Mouse (Mus musculus): ENCODE results near the gene Csta1.
"Not testable (repeated sequence)": the region's sequence is repeated elsewhere in the genome, so short reads cannot be mapped to it uniquely, and the experiment has no call there.

Gene Csta1

DNA sequence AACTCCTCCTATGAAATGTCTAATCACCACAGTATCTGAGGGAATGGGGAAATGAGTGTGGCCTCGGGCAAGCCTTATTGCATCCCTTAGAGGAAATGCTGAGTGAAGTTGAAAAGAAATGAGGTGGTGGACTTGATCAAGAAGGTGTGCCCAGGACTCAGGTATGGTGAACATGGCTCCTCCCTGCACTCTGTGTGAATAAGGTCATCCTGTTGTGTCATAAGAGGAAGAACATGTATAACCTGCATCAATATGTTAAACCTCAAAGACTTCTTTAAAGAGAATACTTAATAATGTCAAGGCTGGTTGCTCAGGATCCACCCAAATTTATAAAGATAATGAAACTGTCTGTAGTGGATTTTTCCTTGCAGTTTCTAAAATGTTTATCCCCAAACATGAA lies at the start of gene Csta1:
Gene Csta1 (minus strand): TSS at position 101 of the 400 bp plus-strand sequence.
- DNase-seq (ENCODE audit: low spot score) = no peak

DNA sequence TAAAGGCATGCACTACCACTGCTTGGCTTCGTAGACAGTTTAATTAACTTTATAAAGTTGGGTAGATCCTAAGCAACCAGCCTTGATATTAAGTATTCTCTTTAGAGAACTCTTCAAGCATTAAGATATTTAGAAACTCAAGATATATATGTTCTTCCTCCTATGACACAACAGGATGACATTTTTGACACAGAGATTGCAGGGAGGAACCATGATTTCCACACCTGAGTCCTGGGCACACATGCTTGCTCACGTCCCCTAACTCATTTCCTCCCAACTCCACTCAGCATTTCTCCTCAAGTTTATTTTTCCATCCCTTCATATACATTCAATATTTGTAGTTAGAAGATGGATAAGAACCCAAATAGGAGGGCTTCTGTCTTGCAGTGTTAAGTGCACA lies 48.9 kb upstream of the Csta1 start:
- DNase-seq (ENCODE audit: low spot score) = no peak

DNA sequence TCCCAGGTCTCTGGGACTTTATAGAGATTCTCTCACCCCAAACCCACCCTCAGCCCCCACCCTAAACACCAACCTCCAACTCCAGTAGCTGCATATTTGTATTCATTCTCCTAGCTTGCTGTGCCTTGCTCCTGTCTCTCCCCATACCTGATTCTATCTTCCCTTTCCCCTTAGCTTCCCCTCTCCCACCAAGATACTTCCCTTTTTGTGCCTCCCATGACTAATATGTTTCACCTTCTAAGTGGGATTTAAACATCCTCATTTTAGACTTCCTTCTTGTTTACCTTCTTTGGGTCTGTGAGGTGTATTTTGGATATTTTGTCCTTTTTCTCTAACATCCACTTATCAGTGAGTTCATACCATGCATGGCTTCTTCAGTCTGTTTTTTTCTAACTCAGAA lies 45.1 kb upstream of the Csta1 start:
- DNase-seq (ENCODE audit: low spot score) = no peak

DNA sequence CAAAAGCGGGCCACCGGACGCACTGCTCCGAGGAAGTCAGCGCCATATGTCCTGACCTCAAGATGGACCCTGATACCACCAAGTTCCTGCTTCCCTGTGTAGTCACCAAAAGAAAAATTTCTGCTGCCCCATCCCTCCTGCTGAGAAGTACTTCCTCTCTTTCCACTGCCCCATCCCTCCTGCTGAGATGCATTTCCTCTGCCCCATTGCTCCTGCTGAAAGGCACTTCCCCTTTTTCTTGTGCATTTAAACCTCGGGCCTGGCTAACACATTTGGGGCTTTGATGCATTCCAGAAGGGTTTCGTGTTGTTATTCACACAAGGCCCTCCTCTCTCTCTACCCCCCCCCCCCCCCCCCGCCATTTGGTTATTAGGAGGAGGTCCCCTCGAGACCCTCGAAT lies 36.8 kb upstream of the Csta1 start:
- not testable (repeated sequence) for DNase-seq (ENCODE audit: low spot score)

GRCm38 (mm10) chr16:36156402-36156975 lies 25.4 kb upstream of the Csta1 start, which contains the start of gene Stfa2l1:
Gene Stfa2l1 (plus strand): TSS chr16:36156811.
- DNase-seq (ENCODE audit: low spot score) = no peak

- no peak for DNase-seq (ENCODE audit: low spot score)
Observed at GRCm38 (mm10) chr16:36138201-36138600, 7.2 kb upstream of the Csta1 start.

GRCm38 (mm10) chr16:36128092-36128491 lies 2.9 kb downstream of the Csta1 start:
- DNase-seq (ENCODE audit: low spot score) = no peak

DNA sequence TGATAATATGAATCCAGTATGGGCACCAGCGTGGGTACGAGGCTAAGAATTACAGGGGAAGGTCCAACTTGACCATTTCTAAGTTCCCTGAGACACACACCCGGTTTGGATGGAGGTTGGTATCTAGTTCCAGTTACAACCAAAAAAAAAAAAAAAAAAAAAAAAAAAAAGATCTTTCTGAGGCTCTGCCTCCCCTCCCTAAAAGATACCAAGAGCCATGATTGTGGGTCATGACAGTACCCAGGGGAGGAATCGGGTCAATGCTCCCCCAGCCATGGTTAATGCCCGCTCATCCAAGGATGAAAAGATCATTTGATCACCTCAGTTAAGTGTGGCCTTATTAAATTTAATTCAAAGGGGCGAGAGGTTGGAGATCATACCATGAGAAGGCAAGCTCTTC lies 15.3 kb downstream of the Csta1 start:
- not testable (repeated sequence) for DNase-seq (ENCODE audit: low spot score)

- DNase-seq (ENCODE audit: low spot score) = not testable (repeated sequence)
Observed at GRCm38 (mm10) chr16:36111486-36111885, 19.6 kb downstream of the Csta1 start.

- no peak for DNase-seq (ENCODE audit: low spot score)
Observed at GRCm38 (mm10) chr16:36102211-36102610, 28.8 kb downstream of the Csta1 start.

DNA sequence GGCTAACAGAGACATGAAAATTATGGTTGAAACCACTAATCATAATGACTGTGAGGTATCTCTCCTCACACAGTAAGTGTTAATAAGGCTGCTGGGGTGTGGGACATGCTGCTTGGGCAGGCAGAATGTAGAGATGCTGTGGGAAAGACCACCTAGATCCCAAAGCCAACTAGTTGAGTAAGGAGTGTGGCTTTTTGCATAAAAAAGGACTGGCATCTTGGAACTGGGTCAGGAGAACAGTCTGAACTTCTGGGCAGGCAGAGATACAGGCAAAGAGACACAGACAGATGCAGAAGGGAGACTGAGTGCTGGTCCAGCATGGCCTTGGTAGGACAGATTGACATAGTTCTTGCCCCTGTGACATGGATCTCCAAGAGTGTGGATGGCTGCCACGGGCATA lies 29.5 kb downstream of the Csta1 start:
- DNase-seq (ENCODE audit: low spot score) = no peak

GRCm38 (mm10) chr16:36097813-36098499 lies 33.1 kb downstream of the Csta1 start:
- not testable (repeated sequence) for DNase-seq (ENCODE audit: low spot score)

DNA sequence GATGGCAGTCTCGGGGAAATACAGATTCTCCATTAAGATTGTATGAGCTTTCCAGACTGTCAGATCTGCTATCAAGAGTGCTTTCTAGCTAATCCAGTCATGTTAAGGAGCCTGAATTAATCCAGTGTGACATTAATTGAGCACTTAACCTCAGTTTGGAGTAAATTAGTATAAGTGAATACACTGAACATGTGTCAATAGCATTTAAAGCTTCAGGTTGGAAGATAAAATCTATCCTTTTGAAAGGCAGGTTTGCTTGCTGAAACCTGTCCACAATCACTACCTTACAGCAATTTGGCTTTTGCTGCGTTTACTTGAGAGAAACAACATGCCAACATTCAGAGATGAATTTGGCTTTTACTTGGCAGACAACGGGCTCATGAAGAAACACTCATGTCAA lies 37.0 kb downstream of the Csta1 start:
- no peak for DNase-seq (ENCODE audit: low spot score)

GRCm38 (mm10) chr16:36090785-36091509 lies 40.1 kb downstream of the Csta1 start:
- no peak for DNase-seq (ENCODE audit: low spot score)

DNA sequence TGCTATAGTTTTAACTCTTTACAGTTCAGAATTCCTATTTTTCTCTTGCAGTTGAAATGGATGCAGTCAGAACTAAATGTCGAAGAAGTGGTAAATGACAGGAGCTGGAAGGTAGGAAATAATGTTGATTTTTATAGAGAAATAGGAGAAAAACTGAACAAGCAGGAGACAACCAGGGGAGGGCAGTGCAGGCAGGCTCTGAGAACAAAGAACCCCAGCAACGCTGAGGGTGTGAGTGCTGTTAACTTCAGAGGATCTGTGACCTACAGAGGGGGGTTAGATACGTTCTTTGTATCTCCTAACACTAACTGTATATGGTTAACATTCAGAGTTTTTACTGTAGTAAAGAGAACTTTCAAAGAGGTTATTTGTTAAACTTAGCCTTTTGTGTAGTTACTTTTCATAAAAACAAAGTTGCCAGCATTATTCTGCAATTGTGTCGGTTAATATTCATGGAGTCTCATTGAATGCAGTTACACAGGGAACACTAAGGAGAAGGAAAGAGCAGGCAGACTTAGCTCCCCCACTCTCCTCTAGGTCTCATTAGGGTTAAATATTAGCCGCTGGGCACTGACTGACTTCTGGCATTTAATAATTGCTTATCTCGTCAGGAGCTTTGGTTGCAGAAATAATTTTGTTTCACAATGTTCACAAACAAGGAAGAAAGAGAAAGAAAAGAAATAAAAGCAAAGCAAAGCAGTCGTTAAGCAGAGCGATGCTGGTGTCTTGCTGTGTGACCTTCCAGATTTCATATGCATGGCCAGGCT lies 41.0 kb downstream of the Csta1 start:
- DNase-seq (ENCODE audit: low spot score) = no peak

- no peak for DNase-seq (ENCODE audit: low spot score)
Observed at GRCm38 (mm10) chr16:36089065-36089464, 42.0 kb downstream of the Csta1 start.

- DNase-seq (ENCODE audit: low spot score) = no peak
Observed at GRCm38 (mm10) chr16:36087846-36088245, 43.2 kb downstream of the Csta1 start.

- DNase-seq (ENCODE audit: low spot score) = no peak
Observed at GRCm38 (mm10) chr16:36079916-36080315, 51.1 kb downstream of the Csta1 start.

- no peak for DNase-seq (ENCODE audit: low spot score)
Observed at GRCm38 (mm10) chr16:36074772-36075171, 56.3 kb downstream of the Csta1 start.

GRCm38 (mm10) chr16:36072410-36073011 lies 58.5 kb downstream of the Csta1 start:
- DNase-seq (ENCODE audit: low spot score) = no peak

- DNase-seq (ENCODE audit: low spot score) = peak; percentile 70
Observed at GRCm38 (mm10) chr16:36071450-36072379, 59.3 kb downstream of the Csta1 start, which contains the start of the genes Fam162a and Ccdc58. Gene Fam162a (minus strand): TSS chr16:36071594. Gene Ccdc58 (plus strand): TSS chr16:36071685.

Measured in urinary bladder, postnatal 10 days (tissue).